Mouse (Mus musculus) adipocyte (in vitro differentiated cells): ENCODE measurements around the gene Nrarp.

Experiments used
- DNase-seq: peaks from one replicate; pipeline ENCODE4 v3.0.0-alpha.2; 2016; ENCODE audit warnings: low spot score

Nrarp gene

GRCm38 (mm10) chr2:25174866-25175689 is 5.5 kb upstream of the Nrarp start:
- DNase-seq, result no peak

GRCm38 (mm10) chr2:25175690-25176078 is 4.9 kb upstream of the Nrarp start:
- DNase-seq, result no peak

- DNase-seq, result no peak
Observed at GRCm38 (mm10) chr2:25176573-25176972, 4.0 kb upstream of the Nrarp start.

- no peak for DNase-seq
Observed at GRCm38 (mm10) chr2:25177076-25177475, 3.5 kb upstream of the Nrarp start.

- no peak for DNase-seq
Observed at GRCm38 (mm10) chr2:25177685-25178084, 2.9 kb upstream of the Nrarp start.

- no peak for DNase-seq
Observed at GRCm38 (mm10) chr2:25178285-25178972, 2.1 kb upstream of the Nrarp start.

GRCm38 (mm10) chr2:25179566-25180217 is 866 bp upstream of the Nrarp start:
- no peak for DNase-seq

DNA sequence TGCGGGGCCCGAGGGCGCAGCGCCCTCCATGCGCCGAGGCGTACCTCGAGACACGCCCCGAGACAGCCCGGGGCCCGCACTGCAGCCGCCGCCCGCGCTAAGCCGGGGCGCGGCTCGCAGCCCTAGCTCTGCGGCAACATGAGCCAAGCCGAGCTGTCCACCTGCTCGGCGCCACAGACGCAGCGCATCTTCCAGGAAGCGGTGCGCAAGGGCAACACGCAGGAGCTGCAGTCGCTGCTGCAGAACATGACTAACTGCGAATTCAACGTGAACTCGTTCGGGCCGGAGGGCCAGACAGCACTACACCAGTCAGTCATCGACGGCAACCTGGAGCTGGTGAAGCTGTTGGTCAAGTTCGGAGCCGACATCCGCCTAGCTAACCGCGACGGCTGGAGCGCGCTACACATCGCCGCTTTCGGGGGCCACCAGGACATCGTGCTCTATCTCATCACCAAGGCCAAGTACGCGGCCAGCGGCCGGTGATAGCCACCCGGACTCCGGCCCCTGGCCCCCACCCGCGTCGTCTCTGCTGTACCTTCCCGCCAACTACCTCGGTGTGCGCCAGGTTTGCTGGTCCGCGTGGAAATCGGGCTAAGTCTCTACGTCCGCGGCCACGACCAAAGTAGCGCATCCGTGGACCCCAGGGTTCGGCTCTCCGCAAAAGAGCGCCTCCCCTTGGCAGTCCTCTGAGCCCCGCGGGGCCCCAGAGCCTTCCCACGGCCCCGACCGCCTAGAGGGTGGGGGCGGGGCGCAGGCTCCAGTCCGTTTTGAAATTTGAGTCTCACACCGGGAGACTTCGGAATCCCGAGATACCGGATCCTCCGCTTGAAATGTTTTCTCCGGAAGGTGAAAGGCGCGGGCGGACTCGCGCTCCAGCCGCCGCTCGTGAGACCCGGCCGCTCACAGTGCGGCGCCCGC is 674 bp downstream of the Nrarp start:
- DNase-seq, result no peak

GRCm38 (mm10) chr2:25181891-25182397 is 1.4 kb downstream of the Nrarp start:
- DNase-seq, result no peak

- no peak for DNase-seq
Observed at GRCm38 (mm10) chr2:25182664-25183063, 2.1 kb downstream of the Nrarp start.

GRCm38 (mm10) chr2:25183336-25183735 is 2.8 kb downstream of the Nrarp start:
- DNase-seq, result no peak

DNA sequence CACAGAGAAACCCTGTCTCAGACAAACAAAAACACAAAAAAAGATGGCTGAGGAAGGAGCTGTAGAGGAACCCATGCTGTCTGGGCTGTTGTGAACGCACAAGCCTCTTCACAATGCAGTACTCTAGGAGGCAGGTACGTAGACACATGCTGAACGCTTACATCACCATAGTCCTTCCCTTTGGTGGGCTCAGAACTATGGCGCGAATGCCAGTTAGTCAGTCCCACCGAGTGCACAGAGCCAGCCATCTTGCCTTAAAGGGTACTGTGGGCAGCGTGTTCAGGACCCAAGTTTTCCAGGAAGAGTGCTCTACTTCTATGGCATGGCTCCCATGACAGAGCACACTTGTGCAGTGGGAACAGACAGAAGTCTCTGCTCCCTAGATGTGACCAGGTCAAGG is 3.9 kb downstream of the Nrarp start:
- DNase-seq, result no peak

- no peak for DNase-seq
Observed at GRCm38 (mm10) chr2:25185625-25186574, 5.3 kb downstream of the Nrarp start.

GRCm38 (mm10) chr2:25186575-25186930 is 6.0 kb downstream of the Nrarp start:
- DNase-seq, result no peak

DNA sequence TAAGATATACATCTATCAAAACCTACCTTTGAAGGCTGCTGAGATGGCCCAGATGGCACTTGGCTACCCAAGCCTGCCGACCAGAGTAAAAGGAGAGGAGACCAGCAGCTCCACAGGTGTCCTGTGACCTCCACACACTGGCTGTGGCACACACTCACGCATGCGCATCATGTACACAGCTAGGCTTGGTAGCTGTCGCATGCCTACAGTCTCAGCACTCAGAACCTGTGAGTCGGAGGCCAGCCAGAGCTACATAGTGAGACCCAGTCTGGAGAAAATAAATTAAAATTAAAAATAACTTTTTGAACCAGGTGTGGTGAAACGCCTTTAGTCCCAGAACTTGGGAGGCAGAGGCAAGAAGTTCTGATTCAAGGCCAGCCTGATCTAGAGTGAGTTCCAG is 7.3 kb downstream of the Nrarp start:
- no peak for DNase-seq

GRCm38 (mm10) chr2:25193330-25193770 is 12.8 kb downstream of the Nrarp start:
- peak; percentile 91 for DNase-seq

- DNase-seq, result no peak
Observed at GRCm38 (mm10) chr2:25194006-25194405, 13.4 kb downstream of the Nrarp start.

GRCm38 (mm10) chr2:25194486-25195171 is 14.1 kb downstream of the Nrarp start:
- no peak for DNase-seq

- DNase-seq, result no peak
Observed at GRCm38 (mm10) chr2:25195211-25196156, 14.9 kb downstream of the Nrarp start.
